Mouse (Mus musculus) monocyte, adult 2 months (primary cell): Measurements from ENCODE around the gene Hmgn2.
"Not testable (repeated sequence)": the region's sequence is repeated elsewhere in the genome, so short reads cannot be mapped to it uniquely, and the experiment has no call there.

Experiments
- DNase-seq, 2 experiments: peaks; one replicate each; pipeline ENCODE4 v3.0.0; 2022; ENCODE audit warnings: low spot score in 2 of 2, low read depth in 1 of 2

Hmgn2 gene

GRCm38 (mm10) chr4:133968150-133968921 is at the start of gene Hmgn2:
Gene Hmgn2 (minus strand): TSS chr4:133968650.
- peak in 1 of 2 experiments; percentile 68 for DNase-seq

GRCm38 (mm10) chr4:134017201-134017865 is 48.9 kb upstream of the Hmgn2 start:
- DNase-seq: no peak

- no peak for DNase-seq
These were observed 48.3 kb upstream of the Hmgn2 start for GRCm38 (mm10) chr4:134016767-134017166.

GRCm38 (mm10) chr4:134016208-134016607 is 47.8 kb upstream of the Hmgn2 start:
- DNase-seq: no peak

- no peak for DNase-seq
These were observed 44.5 kb upstream of the Hmgn2 start for GRCm38 (mm10) chr4:134012858-134013528.

- no peak for DNase-seq
These were observed 43.3 kb upstream of the Hmgn2 start for GRCm38 (mm10) chr4:134011450-134012414.

GRCm38 (mm10) chr4:134009709-134010108 is 41.3 kb upstream of the Hmgn2 start:
- DNase-seq: no peak

GRCm38 (mm10) chr4:134006845-134007244 is 38.4 kb upstream of the Hmgn2 start:
- DNase-seq: no peak

- peak; percentile 40 to 59 for DNase-seq
These were observed 37.3 kb upstream of the Hmgn2 start for GRCm38 (mm10) chr4:134005581-134006358.

GRCm38 (mm10) chr4:134002903-134003302 is 34.5 kb upstream of the Hmgn2 start:
- no peak for DNase-seq

- DNase-seq: no peak
These were observed 33.8 kb upstream of the Hmgn2 start for GRCm38 (mm10) chr4:134002246-134002645.

- no peak for DNase-seq
These were observed 33.3 kb upstream of the Hmgn2 start for GRCm38 (mm10) chr4:134001710-134002109.

GRCm38 (mm10) chr4:134000466-134001438 is 32.3 kb upstream of the Hmgn2 start, which contains the start of gene Dhdds:
Gene Dhdds (minus strand): TSS chr4:134000918.
- DNase-seq: peak; percentile 92 to 94

GRCm38 (mm10) chr4:133994697-133995096 is 26.2 kb upstream of the Hmgn2 start:
- DNase-seq: no peak

GRCm38 (mm10) chr4:133991087-133991660 is 22.7 kb upstream of the Hmgn2 start:
- DNase-seq: no peak

GRCm38 (mm10) chr4:133990035-133990434 is 21.6 kb upstream of the Hmgn2 start:
- no peak for DNase-seq

GRCm38 (mm10) chr4:133988289-133988688 is 19.8 kb upstream of the Hmgn2 start:
- DNase-seq: not testable (repeated sequence)

- DNase-seq: no peak
These were observed 14.5 kb upstream of the Hmgn2 start for GRCm38 (mm10) chr4:133982936-133983335.
